Mouse (Mus musculus): ENCODE measurements around the gene Nphp3. TPM values are rescaled to one million over a fixed set of nuclear protein-coding genes. Genes with fewer than 3 reads are reported as not detected.
A peak's percentile ranks its signal among the peaks of the same experiment; 100 is the strongest.

The Nphp3 gene
- total RNA-seq, 1 experiment, result 6.4 TPM

- no peaks in the 10 kb centered on the region for H3K36me3 ChIP-seq (ENCODE audit: control insufficient read depth, insufficient read depth, low read length, poor library complexity, severe bottlenecking)
- no peaks in the 10 kb centered on the region for H3K9me3 ChIP-seq (ENCODE audit: control insufficient read depth, insufficient read depth, low read depth, low read length)
- TF ChIP-seq ZNF384 (IDR thresholded peaks at IDR 0.05; ENCODE audit: low read depth, low read length) (0 out of 2 replicates have a peak, but pooled peaks have one; percentile 50), MAFK (IDR thresholded peaks at IDR 0.05; ENCODE audit: insufficient read depth, low read depth, low read length) (no peak), HCFC1 (IDR thresholded peaks at IDR 0.05; ENCODE audit: borderline replicate concordance, insufficient read depth, low read length) (no peak)
- no peak overlapping the region for H3K27ac ChIP-seq (ENCODE audit: insufficient read depth, low read depth, low read length, poor library complexity, severe bottlenecking)
- peaks cover 13 to 14% of the 10 kb centered on the region in 2 experiments; a peak in 3 of 4 replicates for H3K4me1 ChIP-seq (ENCODE audit: control insufficient read depth in 2 of 2, insufficient read depth in 2 of 2, low read length in 2 of 2, poor library complexity in 1 of 2)
- H3K4me3 ChIP-seq (ENCODE audit: insufficient read depth in 1 of 2, low read depth in 1 of 2, low read length in 2 of 2, poor library complexity in 1 of 2, severe bottlenecking in 1 of 2), result 0 out of 4 replicates have a peak overlapping the region, but pooled peaks of 1 of the 2 experiments have one; percentile 17
- in situ Hi-C loops (cut with MboI; ENCODE audit: low sequenced_read_pairs in 2 of 2, unreplicated experiment in 2 of 2), result no loop called here
- DNase-seq (ENCODE audit: low read depth, low spot score), result no peak
- H3K9ac ChIP-seq (ENCODE audit: insufficient read depth, low read depth, low read length, poor library complexity, severe bottlenecking), result no peak overlapping the region
Measured at GRCm38 (mm10) chr9:104088555-104088954, 86.2 kb downstream of the Nphp3 start.

- no peaks in the 10 kb centered on the region for H3K9me3 ChIP-seq (ENCODE audit: control insufficient read depth, insufficient read depth, low read depth, low read length)
- in situ Hi-C loops (cut with MboI; ENCODE audit: low sequenced_read_pairs in 2 of 2, unreplicated experiment in 2 of 2), result no loop called here
- H3K4me1 ChIP-seq (ENCODE audit: control insufficient read depth in 2 of 2, insufficient read depth in 2 of 2, low read length in 2 of 2, poor library complexity in 1 of 2), result no peaks in the 10 kb centered on the region
- no peak overlapping the region for H3K4me3 ChIP-seq (ENCODE audit: insufficient read depth in 1 of 2, low read depth in 1 of 2, low read length in 2 of 2, poor library complexity in 1 of 2, severe bottlenecking in 1 of 2)
- H3K9ac ChIP-seq (ENCODE audit: insufficient read depth, low read depth, low read length, poor library complexity, severe bottlenecking), result no peak overlapping the region
- H3K27ac ChIP-seq (ENCODE audit: insufficient read depth, low read depth, low read length, poor library complexity, severe bottlenecking), result no peak overlapping the region
- TF ChIP-seq HCFC1 (IDR thresholded peaks at IDR 0.05; ENCODE audit: borderline replicate concordance, insufficient read depth, low read length), result no peak
- no peak for TF ChIP-seq MAFK (IDR thresholded peaks at IDR 0.05; ENCODE audit: insufficient read depth, low read depth, low read length)
- TF ChIP-seq ZC3H11A (IDR thresholded peaks at IDR 0.05; ENCODE audit: borderline replicate concordance, low read depth, low read length), result no peak
- TF ChIP-seq CHD2 (IDR thresholded peaks at IDR 0.05; ENCODE audit: low read depth, low read length), result no peak
- TF ChIP-seq ZNF384 (IDR thresholded peaks at IDR 0.05; ENCODE audit: low read depth, low read length), result no peak
- H3K36me3 ChIP-seq (ENCODE audit: control insufficient read depth, insufficient read depth, low read length, poor library complexity, severe bottlenecking), result no peaks in the 10 kb centered on the region
- DNase-seq (ENCODE audit: low read depth, low spot score), result no peak
Measured at GRCm38 (mm10) chr9:104092945-104093344, 90.6 kb downstream of the Nphp3 start.

Other genes with a start within 250 kb of the Nphp3 start
- gene Tmem108, start 240.7 kb upstream of the Nphp3 start, total RNA-seq (2012; rRNA removed), result 3.1 and 3.2 TPM in 2 replicates
- not detected in 2 replicates for gene Gm28305, start 38.1 kb downstream of the Nphp3 start, total RNA-seq (2012; rRNA removed)
- gene Uba5, start 60.6 kb downstream of the Nphp3 start, total RNA-seq (2012; rRNA removed), result 31.9 and 44.7 TPM in 2 replicates
- gene Acad11, start 60.8 kb downstream of the Nphp3 start, total RNA-seq (2012; rRNA removed), result 20.2 and 22.4 TPM in 2 replicates
- gene Ackr4, start 124.4 kb downstream of the Nphp3 start, total RNA-seq (2012; rRNA removed), result 1.1 and 1.3 TPM in 2 replicates

All from ES-E14 (cell line).